ENCODE assay signal across 9 mouse cellular contexts in the genomic region with DNA sequence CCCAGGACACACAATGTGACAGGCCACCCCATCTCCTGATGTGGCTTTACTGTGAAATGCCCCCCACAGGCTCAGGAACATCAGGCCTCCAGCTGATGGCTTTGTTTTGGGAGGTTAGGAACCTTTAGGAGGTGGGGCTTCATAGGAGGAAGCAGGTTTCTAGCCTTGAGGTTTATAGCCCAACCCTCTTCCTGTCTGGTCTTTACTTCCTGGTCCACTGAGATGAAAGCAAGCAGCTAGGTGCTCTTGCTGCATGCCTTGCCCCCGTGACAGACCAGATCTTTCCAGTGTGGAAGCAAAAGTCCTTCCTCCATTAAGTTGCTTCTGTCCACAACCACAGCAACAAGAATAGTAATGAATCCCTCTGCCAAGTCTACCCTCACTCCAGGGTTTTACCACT. TPM values are rescaled to one million over a fixed set of nuclear protein-coding genes. Genes with fewer than 3 reads are reported as not detected.
DNase-seq lines count a peak whose midpoint lies in the region; ATAC-seq lines count a peak whose summit lies in the region.
"Had no signal": no experiment of that assay in that cellular context is flagged by ENCODE, and none has a peak within 500 bp of the region (broad histone marks: within the 10 kb centered on the region; RNA-seq: fewer than 3 reads in every experiment).

No protein-coding gene starts in this region.

- WGBS in kidney, embryonic 14.5 days = 32% methylated on average over 1 of the region's 1 CpGs
- 44% methylated on average over 1 of the region's 1 CpGs for WGBS in heart, embryonic 16.5 days

- no peaks in the 10 kb centered on the region for H3K9me3 ChIP-seq in kidney, embryonic 14.5 days (ENCODE audit: control insufficient read depth, low read length)
- H3K9me3 ChIP-seq in heart, embryonic 16.5 days (replicated peaks; ENCODE audit: control insufficient read depth, low read length) = no peaks in the 10 kb centered on the region

- intact Hi-C loops in gastrocnemius, postnatal 36 days (cut with DNase I) = no loop called here
- intact Hi-C loops in left cerebral cortex, postnatal 14 days (cut with DNase I) = no loop called here

- H3K4me2 ChIP-seq in kidney, embryonic 14.5 days (replicated peaks; ENCODE audit: low read depth, low read length) = no peak overlapping the region
- H3K4me2 ChIP-seq in heart, embryonic 16.5 days (ENCODE audit: low read depth, low read length) = no peak overlapping the region

- H3K27me3 ChIP-seq in kidney, embryonic 14.5 days (ENCODE audit: control insufficient read depth, insufficient read depth, low read length) = no peaks in the 10 kb centered on the region
- H3K27me3 ChIP-seq in heart, embryonic 16.5 days (ENCODE audit: control insufficient read depth, insufficient read depth, low read length) = no peaks in the 10 kb centered on the region

- ATAC-seq in kidney, embryonic 14.5 days (ENCODE audit: low FRiP score, low TSS enrichment) = no peak
- no peak for ATAC-seq in heart, embryonic 16.5 days (replicated peaks; ENCODE audit: extremely low read depth, insufficient read depth, low FRiP score)
- ATAC-seq in monocyte, adult 5-6 weeks (replicated peaks; ENCODE audit: insufficient number of reproducible peaks, low FRiP score, low TSS enrichment, poor library complexity, severe bottlenecking) = peak; percentile 61

- no peak overlapping the region for H3K4me3 ChIP-seq in kidney, embryonic 14.5 days (ENCODE audit: low read length)
- no peak overlapping the region for H3K4me3 ChIP-seq in heart, embryonic 16.5 days (ENCODE audit: low read length)

- H3K36me3 ChIP-seq in kidney, embryonic 14.5 days (ENCODE audit: control insufficient read depth, insufficient read depth, low read length) = no peaks in the 10 kb centered on the region
- H3K36me3 ChIP-seq in heart, embryonic 16.5 days (ENCODE audit: control insufficient read depth, insufficient read depth) = no peaks in the 10 kb centered on the region

- H3K9ac ChIP-seq in kidney, embryonic 14.5 days (ENCODE audit: low read depth, low read length) = no peak overlapping the region
- no peak overlapping the region for H3K9ac ChIP-seq in heart, embryonic 16.5 days (ENCODE audit: low read length)

- peaks cover 41% of the 10 kb centered on the region for H3K4me1 ChIP-seq in kidney, embryonic 14.5 days (ENCODE audit: control insufficient read depth, insufficient read depth, low read length)
- H3K4me1 ChIP-seq in heart, embryonic 16.5 days (ENCODE audit: control insufficient read depth, insufficient read depth, low read length) = peaks cover 93% of the 10 kb centered on the region

- no peak for DNase-seq in kidney, adult 9 months
- peak; percentile 65 for DNase-seq in CD4-positive, CD25-positive, alpha-beta regulatory T cell, adult 2 months (ENCODE audit: low read depth, low spot score)
- no peak for DNase-seq in gastrocnemius, postnatal 36 days
- no peak for DNase-seq in kidney, postnatal 4 days
- DNase-seq in left cerebral cortex, postnatal 14 days (ENCODE audit: low spot score in 2 of 2) = no peak
- DNase-seq: kidney, adult 8-10 months had no signal

- peak overlapping the region; percentile 33; the same call in 1 of the 2 replicates for H3K27ac ChIP-seq in kidney, embryonic 14.5 days (ENCODE audit: low read depth, low read length)
- peak overlapping the region; percentile 83 for H3K27ac ChIP-seq in heart, embryonic 16.5 days (ENCODE audit: low read length)

RNA-seq across cellular contexts. Expression of a gene that starts 38.0 kb away (rescaled TPM):
- 6.6 and 12.9 TPM in 2 replicates for polyA plus RNA-seq in kidney, embryonic 14.5 days (2014; fragmentation: Nextera tagmentation; extraction: Ambion mirVana)
- polyA plus RNA-seq in heart, embryonic 16.5 days (2015; fragmentation: Nextera tagmentation; extraction: Ambion mirVana) = 19.9 and 24.4 TPM in 2 replicates
- 14.4 to 15.8 TPM (median 15.8 TPM) in 3 replicates for total RNA-seq in monocyte, adult 5-6 weeks (2017)
- 1 to 10 TPM; 4.9 to 5.2 TPM for total RNA-seq in gastrocnemius, postnatal 36 days (2021)
- 10 to 100 TPM; 37.7 to 41.5 TPM for total RNA-seq in left cerebral cortex, postnatal 14 days (2021)
